Mouse (Mus musculus) 416B (cell line): ENCODE results near the gene Gm10553.
"Not testable (repeated sequence)": the region's sequence is repeated elsewhere in the genome, so short reads cannot be mapped to it uniquely, and the experiment has no call there.

Experiments used
- DNase-seq: peaks from one replicate; pipeline ENCODE4 v3.0.0; 2011; ENCODE audit warnings: low read depth

Gene Gm10553

GRCm38 (mm10) chr1:85099864-85100263 lies at the start of gene Gm10553:
Gene Gm10553 (plus strand): TSS chr1:85100164.
- not testable (repeated sequence) for DNase-seq

GRCm38 (mm10) chr1:85071690-85072089 lies 28.3 kb upstream of the Gm10553 start:
- not testable (repeated sequence) for DNase-seq

GRCm38 (mm10) chr1:85073099-85073498 lies 26.9 kb upstream of the Gm10553 start:
- not testable (repeated sequence) for DNase-seq

- not testable (repeated sequence) for DNase-seq
Measured at GRCm38 (mm10) chr1:85084803-85085202, 15.2 kb upstream of the Gm10553 start.

GRCm38 (mm10) chr1:85086211-85086610 lies 13.8 kb upstream of the Gm10553 start:
- DNase-seq, result not testable (repeated sequence)

DNA sequence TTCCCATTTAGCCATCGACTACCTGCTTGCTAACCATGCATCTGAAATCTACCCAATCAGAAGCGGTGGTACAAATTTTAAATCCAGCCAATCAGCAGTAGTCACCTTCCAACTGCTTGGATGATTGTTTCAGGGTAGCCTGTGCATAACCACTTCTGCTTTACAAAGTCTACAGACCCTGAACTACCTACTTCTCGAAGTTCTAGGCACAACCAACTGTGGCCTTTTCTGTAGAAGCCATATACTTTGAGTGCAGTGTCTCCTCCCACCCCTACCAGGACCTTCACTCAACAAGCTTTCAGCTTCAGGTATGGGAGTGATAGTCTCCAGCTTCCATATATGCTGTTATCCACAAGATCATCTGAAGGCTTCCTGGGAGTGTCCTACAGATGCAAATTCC lies 7.8 kb upstream of the Gm10553 start:
- DNase-seq, result not testable (repeated sequence)

DNA sequence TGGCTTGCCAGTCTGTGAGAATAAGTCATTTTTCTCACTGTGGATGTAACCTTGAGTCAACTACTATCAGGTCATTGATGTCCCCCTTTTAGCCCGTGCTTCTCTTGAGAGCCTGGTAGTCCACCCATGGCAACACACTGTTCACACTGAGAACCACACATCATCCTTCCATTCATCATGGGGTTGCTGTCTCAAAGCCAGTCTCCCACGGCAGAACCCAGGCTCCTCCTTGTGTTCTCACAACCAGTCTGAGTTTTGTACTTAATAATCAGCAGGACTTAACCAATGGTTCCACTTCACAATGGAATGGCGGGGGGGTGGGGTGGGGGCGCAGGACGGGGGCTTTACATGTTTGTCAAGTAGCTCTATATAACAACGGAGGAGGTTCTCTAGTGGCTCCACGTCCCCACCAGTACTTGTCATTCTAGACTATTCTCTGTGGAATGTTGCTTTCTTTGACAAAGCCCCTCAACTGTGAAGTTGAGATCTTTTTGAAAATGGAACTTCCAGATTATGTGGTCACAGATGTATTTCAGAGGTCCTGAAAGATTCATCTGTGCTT lies 6.9 kb upstream of the Gm10553 start:
- DNase-seq, result not testable (repeated sequence)

- not testable (repeated sequence) for DNase-seq
Measured at GRCm38 (mm10) chr1:85099081-85099480, 883 bp upstream of the Gm10553 start.

GRCm38 (mm10) chr1:85101754-85102153 lies 1.8 kb downstream of the Gm10553 start:
- DNase-seq, result not testable (repeated sequence)

DNA sequence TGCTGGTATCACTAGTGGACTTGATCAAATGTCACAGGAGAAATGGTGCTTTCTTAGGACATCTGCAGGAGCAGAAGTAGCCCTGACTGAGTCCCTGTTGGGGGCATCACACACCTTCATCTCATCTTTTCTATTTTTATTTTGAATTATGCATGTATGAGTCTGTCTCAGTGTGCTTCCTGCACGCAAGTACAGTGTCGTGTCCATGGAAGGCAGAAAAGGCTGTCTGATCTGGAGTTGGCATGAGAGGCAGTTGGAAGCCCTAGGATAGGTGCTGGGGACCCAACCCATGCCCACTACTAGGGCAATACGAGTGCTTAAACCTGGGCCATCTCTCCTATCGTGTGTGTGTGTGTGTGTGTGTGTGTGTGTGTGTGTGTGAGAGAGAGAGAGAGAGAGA lies 5.4 kb downstream of the Gm10553 start:
- not testable (repeated sequence) for DNase-seq

DNA sequence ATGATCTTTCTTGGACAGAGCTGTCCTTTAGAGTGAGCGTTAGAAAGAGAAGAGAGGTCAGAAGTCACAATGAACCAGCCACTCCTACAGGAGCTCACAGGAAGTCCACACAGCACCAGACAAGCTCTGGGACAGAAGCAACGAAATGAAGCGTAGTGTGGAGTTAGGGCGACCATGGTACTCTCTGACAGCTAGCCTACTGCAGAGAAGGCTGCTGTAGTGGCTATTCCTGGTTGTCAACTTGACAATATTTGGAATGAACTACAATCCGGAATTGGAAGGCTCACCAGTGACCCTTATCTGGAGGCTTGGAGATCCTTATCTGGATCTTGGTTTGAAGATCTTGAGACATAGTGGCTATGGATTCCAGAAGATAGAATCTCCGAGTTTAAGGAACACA lies 6.0 kb downstream of the Gm10553 start:
- not testable (repeated sequence) for DNase-seq

DNA sequence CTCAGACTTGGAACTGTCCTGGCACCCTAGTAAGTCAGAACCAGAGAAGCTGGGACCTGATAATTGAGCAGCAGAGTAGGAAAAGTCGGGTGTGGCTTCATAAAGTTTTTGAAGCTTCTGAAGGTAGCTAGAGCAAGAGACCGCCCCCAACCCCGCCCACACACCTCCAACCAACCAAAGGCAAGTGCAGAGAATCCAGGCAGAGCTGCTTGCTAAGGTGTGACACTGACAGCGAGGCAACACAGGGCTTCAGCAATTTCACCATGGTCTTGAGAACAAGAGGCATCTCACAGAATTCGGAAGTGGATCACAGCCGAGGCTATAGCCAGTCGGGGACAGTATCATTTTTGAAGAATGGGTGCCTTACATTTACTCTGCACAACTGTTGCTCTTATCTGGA lies 9.8 kb downstream of the Gm10553 start, which contains the start of gene A530032D15Rik:
TSS of gene A530032D15Rik (minus strand) at position 101 of the 400 bp plus-strand sequence.
- DNase-seq, result not testable (repeated sequence)

DNA sequence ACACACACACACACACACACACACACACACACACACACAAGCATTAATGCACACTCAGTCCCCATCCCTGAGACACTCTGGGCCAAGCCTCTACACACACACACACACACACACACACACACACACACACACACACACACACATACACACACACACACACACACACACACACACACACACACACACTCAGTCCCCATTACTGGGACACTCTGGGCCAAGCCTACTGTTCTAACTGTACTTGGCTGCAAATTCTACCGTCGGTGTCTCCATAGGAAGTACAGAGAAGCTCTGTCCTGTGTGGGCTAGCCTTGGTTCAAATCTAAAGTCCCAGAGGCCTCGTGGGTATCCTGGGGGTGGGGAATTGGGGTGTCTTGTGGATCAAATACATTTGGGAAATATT lies 10.9 kb downstream of the Gm10553 start:
- DNase-seq, result not testable (repeated sequence)

DNA sequence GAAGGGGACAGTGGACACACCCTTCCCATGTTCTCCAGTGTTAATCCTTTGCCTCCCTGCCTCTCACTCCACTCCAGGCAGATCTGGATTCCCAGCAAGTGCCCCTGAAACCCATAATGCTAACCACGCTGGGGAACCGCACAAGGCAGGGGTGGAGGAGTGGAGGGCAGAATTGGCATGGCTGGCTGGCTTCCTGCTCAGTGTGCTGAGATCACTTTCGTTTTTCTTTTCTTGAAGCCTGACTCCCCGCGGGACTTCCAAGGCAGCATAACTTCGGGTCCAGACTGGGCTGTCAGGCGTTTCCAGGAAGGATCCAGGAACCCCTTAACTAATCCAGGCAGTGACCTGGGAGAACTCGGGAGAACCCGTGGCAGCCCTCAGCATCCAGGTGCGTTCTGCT lies 11.6 kb downstream of the Gm10553 start:
- DNase-seq, result peak; percentile 61

DNA sequence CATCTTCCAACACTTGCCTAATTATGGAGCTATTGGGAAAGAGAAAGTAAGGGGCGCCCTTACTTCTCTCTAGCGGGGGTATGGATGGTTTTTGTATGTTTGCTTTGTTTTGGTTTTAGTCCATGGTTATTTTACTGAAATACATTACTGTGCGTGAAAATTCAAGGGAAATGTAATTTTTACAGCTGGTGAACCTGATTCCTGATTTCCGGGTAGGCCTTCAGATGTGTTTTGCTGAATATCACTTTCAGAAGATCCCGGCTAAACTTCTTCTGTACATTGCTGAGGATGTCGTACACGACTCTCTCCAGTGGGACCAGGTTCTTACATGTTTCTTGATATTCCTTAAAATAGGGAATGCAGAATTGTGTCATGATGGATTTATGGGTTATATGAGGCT lies 12.3 kb downstream of the Gm10553 start:
- DNase-seq, result not testable (repeated sequence)

- not testable (repeated sequence) for DNase-seq
Measured at GRCm38 (mm10) chr1:85112889-85113288, 12.9 kb downstream of the Gm10553 start.

- DNase-seq, result not testable (repeated sequence)
Measured at GRCm38 (mm10) chr1:85114078-85114477, 14.1 kb downstream of the Gm10553 start.

GRCm38 (mm10) chr1:85114666-85115402 lies 14.9 kb downstream of the Gm10553 start:
- not testable (repeated sequence) for DNase-seq

DNA sequence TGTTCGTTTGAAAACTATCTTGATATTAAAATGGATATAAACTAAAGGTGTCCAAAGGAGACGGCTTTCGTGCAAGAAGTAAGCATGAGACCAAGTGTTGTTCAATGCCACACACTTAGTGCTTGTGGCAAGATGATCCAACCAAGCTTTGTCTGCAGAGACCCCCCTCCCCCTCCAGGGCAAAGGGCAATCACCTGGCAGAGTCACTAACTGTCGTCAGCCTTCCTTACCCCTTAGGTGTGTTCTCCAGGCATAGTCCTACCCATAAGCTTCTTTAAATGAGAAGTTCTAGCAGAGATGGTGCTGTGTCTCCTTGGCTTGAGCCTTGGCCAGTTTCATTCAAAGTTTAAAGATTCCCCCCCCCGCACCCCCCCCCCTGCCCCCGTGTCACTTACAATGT lies 17.6 kb downstream of the Gm10553 start:
- DNase-seq, result not testable (repeated sequence)

DNA sequence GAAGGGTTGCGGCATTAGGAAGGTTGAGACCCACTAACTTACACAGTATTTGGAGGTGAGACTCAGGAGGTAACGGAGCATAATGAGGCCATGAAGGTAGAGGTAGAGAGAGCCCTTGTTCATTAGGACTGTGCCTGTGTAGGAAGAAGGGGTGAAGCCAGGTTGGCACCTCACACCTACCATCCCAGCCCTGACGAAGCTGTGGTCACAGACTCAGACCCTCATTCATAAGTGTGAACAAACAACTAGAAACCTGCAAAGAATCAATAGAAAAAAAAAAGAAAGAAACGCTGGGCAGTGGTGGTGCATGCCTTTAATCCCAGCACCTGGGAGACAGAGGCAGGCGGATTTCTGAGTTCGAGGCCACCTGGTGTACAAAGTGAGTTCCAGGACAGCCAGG lies 18.4 kb downstream of the Gm10553 start:
- DNase-seq, result not testable (repeated sequence)

DNA sequence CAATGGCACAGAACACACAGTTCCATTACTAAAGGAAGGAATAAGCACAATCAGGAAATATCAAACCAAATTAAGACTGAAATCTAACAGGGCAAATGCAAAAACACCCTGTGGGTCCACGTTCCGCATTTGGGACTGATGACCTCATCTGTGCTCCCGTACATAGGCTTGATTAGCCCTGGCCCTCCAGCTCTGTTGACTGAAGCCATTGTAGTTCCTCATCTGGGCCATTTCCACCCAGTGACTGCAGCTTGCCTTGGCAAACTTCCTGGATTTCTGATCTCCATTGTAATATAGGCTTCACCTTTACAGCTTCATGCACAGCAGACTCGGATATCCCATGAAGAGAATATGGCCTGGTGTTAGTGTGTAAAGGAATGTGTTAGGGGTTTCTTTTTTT lies 21.9 kb downstream of the Gm10553 start:
- not testable (repeated sequence) for DNase-seq

DNA sequence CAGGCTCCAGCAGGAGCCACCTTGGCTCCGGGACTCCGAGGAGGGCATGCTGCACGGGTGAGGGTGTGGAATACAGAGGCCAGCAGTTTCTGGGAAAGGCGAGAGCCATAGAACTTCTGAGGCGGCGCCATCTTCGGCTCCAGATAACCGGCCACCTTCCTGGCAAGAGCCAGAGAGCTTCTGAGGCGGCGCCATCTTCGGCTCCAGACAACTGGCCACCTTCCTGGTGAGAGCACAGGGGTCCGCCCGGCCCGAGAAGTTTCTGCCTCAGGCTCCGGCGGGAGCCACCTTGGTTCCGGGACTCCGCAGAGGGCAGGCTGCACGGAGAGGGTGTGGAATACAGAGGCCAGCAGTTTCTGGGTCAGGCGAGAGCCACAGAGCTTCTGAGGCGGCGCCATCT lies 33.7 kb downstream of the Gm10553 start:
- not testable (repeated sequence) for DNase-seq
